9 mouse cellular contexts compared by ENCODE assay signal in the genomic region with DNA sequence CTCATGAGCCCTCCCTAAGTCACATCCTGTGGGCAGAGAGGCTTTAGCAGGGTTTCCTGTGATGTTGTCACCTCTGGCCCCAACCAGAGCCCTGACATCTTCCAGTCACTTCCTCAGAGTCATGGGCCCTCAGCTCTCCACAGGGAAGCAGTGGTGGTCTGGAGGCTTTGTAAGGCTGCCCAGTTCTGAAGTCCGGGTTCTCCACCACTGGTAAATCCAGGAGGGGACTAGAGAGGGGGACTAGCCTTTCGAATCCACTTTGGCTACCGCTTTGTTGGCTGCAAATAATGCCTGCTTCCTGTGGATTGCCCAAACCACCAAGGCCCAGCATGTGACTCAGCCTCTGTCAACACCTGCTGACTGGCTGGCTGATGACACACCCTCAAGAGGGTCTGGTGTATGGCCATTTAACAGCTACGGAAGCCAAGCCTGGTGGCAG. TPM values are rescaled to one million over a fixed set of nuclear protein-coding genes. Genes with fewer than 3 reads are reported as not detected.
A peak's percentile ranks its signal among the peaks of the same experiment; 100 is the strongest.
DNase-seq lines count a peak whose midpoint lies in the region; ATAC-seq and TF ChIP-seq lines count a peak whose summit lies in the region.
"Had no signal": no experiment of that assay in that cellular context is flagged by ENCODE, and none has a peak within 500 bp of the region (broad histone marks: within the 10 kb centered on the region; RNA-seq: fewer than 3 reads in every experiment).

No protein-coding gene starts in this region.

- peaks cover 4% of the 10 kb centered on the region for H3K4me1 ChIP-seq in ES-Bruce4 (ENCODE audit: control insufficient read depth, insufficient read depth, low read length)
- peaks cover 35% of the 10 kb centered on the region for H3K4me1 ChIP-seq in heart, embryonic 12.5 days (replicated peaks)
- peaks cover 12 to 23% of the 10 kb centered on the region in 2 experiments for H3K4me1 ChIP-seq in liver, embryonic 14.5 days (replicated peaks; ENCODE audit: control insufficient read depth in 2 of 2, insufficient read depth in 2 of 2, low read length in 1 of 2)
- H3K4me1 ChIP-seq in spleen, adult 2 months (ENCODE audit: control insufficient read depth, insufficient read depth, insufficient read length), result peaks cover 44% of the 10 kb centered on the region; the same call in 1 of the 2 replicates

- H3K36me3 ChIP-seq in ES-Bruce4 (ENCODE audit: control insufficient read depth, insufficient read depth, low read length, poor library complexity, severe bottlenecking), result peaks cover 11% of the 10 kb centered on the region
- H3K36me3 ChIP-seq in heart, embryonic 12.5 days, result peaks cover 16% of the 10 kb centered on the region
- H3K36me3 ChIP-seq in liver, embryonic 14.5 days (replicated peaks; ENCODE audit: control insufficient read depth, insufficient read depth, low read depth), result peaks cover 7% of the 10 kb centered on the region
- H3K36me3 ChIP-seq in spleen, adult 2 months (ENCODE audit: control insufficient read depth, insufficient read depth, low read length), result peaks cover 2% of the 10 kb centered on the region

- no peak for ATAC-seq in heart, embryonic 12.5 days (ENCODE audit: insufficient number of reproducible peaks, low FRiP score)
- ATAC-seq in liver, embryonic 14.5 days (ENCODE audit: insufficient read depth), result no peak
- ATAC-seq: Patski had no signal

- H3K4me2 ChIP-seq in heart, embryonic 12.5 days, result peak overlapping the region; percentile 29
- H3K4me2 ChIP-seq in liver, embryonic 14.5 days (ENCODE audit: low read depth), result no peak overlapping the region

- no peak overlapping the region for H3K9ac ChIP-seq in ES-Bruce4 (ENCODE audit: low read depth, poor library complexity, severe bottlenecking)
- peak overlapping the region; percentile 15 for H3K9ac ChIP-seq in heart, embryonic 12.5 days
- no peak overlapping the region for H3K9ac ChIP-seq in liver, embryonic 14.5 days (replicated peaks)

- TF ChIP-seq CTCF in ES-Bruce4 (IDR thresholded peaks at IDR 0.05; ENCODE audit: low read depth, low read length), result no peak
- TF ChIP-seq CTCF in liver, embryonic 14.5 days (IDR thresholded peaks at IDR 0.05; ENCODE audit: low read depth), result no peak
- TF ChIP-seq CTCF in spleen, adult 2 months (IDR thresholded peaks at IDR 0.05; ENCODE audit: extremely low read depth, insufficient read depth, insufficient read length, insufficient replicate concordance), result no peak

- peak overlapping the region; percentile 2; the same call in 1 of the 2 replicates for H3K27ac ChIP-seq in ES-Bruce4 (ENCODE audit: insufficient read depth, low read length)
- peak overlapping the region; percentile 94 for H3K27ac ChIP-seq in heart, embryonic 12.5 days (ENCODE audit: poor library complexity, severe bottlenecking)
- H3K27ac ChIP-seq in liver, embryonic 14.5 days, result 0 out of 2 replicates have a peak overlapping the region, but pooled peaks have one; percentile 46
- peak overlapping the region; percentile 97 for H3K27ac ChIP-seq in spleen, adult 2 months (ENCODE audit: insufficient read depth, low read length)

- TF ChIP-seq EP300 in ES-Bruce4 (IDR thresholded peaks at IDR 0.05; ENCODE audit: insufficient read depth, low read depth, low read length), result peak; percentile 92
- no peak for TF ChIP-seq EP300 in liver, embryonic 14.5 days (IDR thresholded peaks at IDR 0.05; ENCODE audit: low read depth)

- H3K9me3 ChIP-seq in ES-Bruce4 (replicated peaks; ENCODE audit: control insufficient read depth, insufficient read depth, low read length, poor library complexity, severe bottlenecking), result no peaks in the 10 kb centered on the region
- H3K9me3 ChIP-seq in heart, embryonic 12.5 days (replicated peaks), result no peaks in the 10 kb centered on the region
- H3K9me3 ChIP-seq in liver, embryonic 14.5 days (ENCODE audit: control insufficient read depth, low read length), result no peaks in the 10 kb centered on the region

- WGBS in heart, embryonic 12.5 days, result 23% methylated on average over 4 of the region's 4 CpGs
- WGBS in liver, embryonic 14.5 days (ENCODE audit: insufficient replicate concordance), result 17% methylated on average over 4 of the region's 4 CpGs
- 10% methylated on average over 4 of the region's 4 CpGs for WGBS in spleen, adult 2 months

- no peaks in the 10 kb centered on the region for H3K27me3 ChIP-seq in ES-Bruce4 (ENCODE audit: control insufficient read depth, insufficient read depth, low read length, poor library complexity, severe bottlenecking)
- H3K27me3 ChIP-seq in heart, embryonic 12.5 days (replicated peaks), result no peaks in the 10 kb centered on the region
- no peaks in the 10 kb centered on the region for H3K27me3 ChIP-seq in liver, embryonic 14.5 days (ENCODE audit: control insufficient read depth, insufficient read depth, low read length)
- H3K27me3 ChIP-seq in spleen, adult 2 months (ENCODE audit: control insufficient read depth, insufficient read depth, low read length), result no peaks in the 10 kb centered on the region
- H3K27me3 ChIP-seq: Patski had no signal

- DNase-seq in adrenal gland, postnatal 36 days, result peak; percentile 47 to 69
- DNase-seq in adrenal gland, adult 8-10 months, result no peak
- no peak for DNase-seq in liver, embryonic 14.5 days (ENCODE audit: low read depth in 3 of 3, low spot score in 3 of 3)
- peak; percentile 58 to 82 for DNase-seq in spleen, adult 2 months (ENCODE audit: low read depth in 1 of 2, low spot score in 2 of 2)
- no peak for DNase-seq in cerebellum, postnatal 10 days
- no peak for DNase-seq in retina, postnatal 1 day

- no peak overlapping the region for H3K4me3 ChIP-seq in ES-Bruce4 (ENCODE audit: low read depth, low read length)
- no peak overlapping the region for H3K4me3 ChIP-seq in heart, embryonic 12.5 days
- no peak overlapping the region for H3K4me3 ChIP-seq in liver, embryonic 14.5 days (ENCODE audit: insufficient read depth in 1 of 2, low read depth in 2 of 2, low read length in 2 of 2)
- H3K4me3 ChIP-seq in spleen, adult 2 months (ENCODE audit: extremely low read depth, insufficient read depth, insufficient read length), result no peak overlapping the region

- TF ChIP-seq POLR2A in ES-Bruce4 (IDR thresholded peaks at IDR 0.05; ENCODE audit: insufficient read depth, low read length), result no peak
- no peak for TF ChIP-seq POLR2A in spleen, adult 2 months (IDR thresholded peaks at IDR 0.05; ENCODE audit: low read depth, low read length)

RNA-seq across cellular contexts. Expression of gene Cdk9, which starts 2.1 kb away (rescaled TPM):
- 10 to 100 TPM; 74.7 to 76.3 TPM for total RNA-seq in adrenal gland, postnatal 36 days (2021)
- 100 to 1,000 TPM in 1 of 4 experiments, 10 to 100 TPM in 3; 80.8 to 110 (median 92.1) TPM for total RNA-seq in adrenal gland, adult 8-10 months (2022)
- polyA plus RNA-seq in ES-Bruce4 (2011; ENCODE audit: insufficient read depth, insufficient read length, low read depth, missing spikeins), result 109 and 115 TPM in 2 replicates
- 67.5 and 73.3 TPM in 2 replicates for polyA plus RNA-seq in heart, embryonic 12.5 days (2016; fragmentation: Nextera tagmentation; extraction: Ambion mirVana)
- 53.9 and 60.7 TPM in 2 replicates for polyA plus RNA-seq in liver, embryonic 14.5 days (2012; rRNA removed)
- 36.5 and 42.0 TPM in 2 replicates for polyA plus RNA-seq in liver, embryonic 14.5 days (2014; fragmentation: Nextera tagmentation; extraction: Ambion mirVana)
- 125 and 154 TPM in 2 replicates for polyA plus RNA-seq in spleen, adult 2 months (2012; rRNA removed)

RNA-seq across cellular contexts. Expression of gene Sh2d3c, which starts 5.8 kb away (rescaled TPM):
- 10 to 100 TPM; 13.0 to 18.9 TPM for total RNA-seq in adrenal gland, postnatal 36 days (2021)
- total RNA-seq in adrenal gland, adult 8-10 months (2022), result 10 to 100 TPM; 12.4 to 23.9 (median 18.0) TPM
- polyA plus RNA-seq in ES-Bruce4 (2011; ENCODE audit: insufficient read depth, insufficient read length, low read depth, missing spikeins), result 9.0 and 11.4 TPM in 2 replicates
- polyA plus RNA-seq in heart, embryonic 12.5 days (2016; fragmentation: Nextera tagmentation; extraction: Ambion mirVana), result 35.4 and 36.0 TPM in 2 replicates
- polyA plus RNA-seq in liver, embryonic 14.5 days (2012; rRNA removed), result 4.7 and 5.8 TPM in 2 replicates
- polyA plus RNA-seq in liver, embryonic 14.5 days (2014; fragmentation: Nextera tagmentation; extraction: Ambion mirVana), result 3.5 and 5.1 TPM in 2 replicates
- 136 and 175 TPM in 2 replicates for polyA plus RNA-seq in spleen, adult 2 months (2012; rRNA removed)

RNA-seq across cellular contexts. Expression of gene Fpgs, which starts 11.1 kb away (rescaled TPM):
- total RNA-seq in adrenal gland, postnatal 36 days (2021), result 10 to 100 TPM; 12.8 to 14.9 TPM
- total RNA-seq in adrenal gland, adult 8-10 months (2022), result 10 to 100 TPM; 10.8 to 22.2 (median 18.7) TPM
- polyA plus RNA-seq in ES-Bruce4 (2011; ENCODE audit: insufficient read depth, insufficient read length, low read depth, missing spikeins), result 45.7 and 52.7 TPM in 2 replicates
- 18.7 and 20.3 TPM in 2 replicates for polyA plus RNA-seq in heart, embryonic 12.5 days (2016; fragmentation: Nextera tagmentation; extraction: Ambion mirVana)
- 45.3 and 51.0 TPM in 2 replicates for polyA plus RNA-seq in liver, embryonic 14.5 days (2012; rRNA removed)
- 21.6 and 25.7 TPM in 2 replicates for polyA plus RNA-seq in liver, embryonic 14.5 days (2014; fragmentation: Nextera tagmentation; extraction: Ambion mirVana)
- polyA plus RNA-seq in spleen, adult 2 months (2012; rRNA removed), result 34.5 and 49.5 TPM in 2 replicates

RNA-seq across cellular contexts. Expression of gene 6330409D20Rik, which starts 25.8 kb away (rescaled TPM):
- total RNA-seq in adrenal gland, postnatal 36 days (2021), result not detected
- not detected for total RNA-seq in adrenal gland, adult 8-10 months (2022)
- polyA plus RNA-seq in ES-Bruce4 (2011; ENCODE audit: insufficient read depth, insufficient read length, low read depth, missing spikeins), result not detected in 2 replicates
- not detected in 2 replicates for polyA plus RNA-seq in heart, embryonic 12.5 days (2016; fragmentation: Nextera tagmentation; extraction: Ambion mirVana)
- polyA plus RNA-seq in liver, embryonic 14.5 days (2012; rRNA removed), result 0.07 TPM in 1 of 2 replicates, not detected in the other
- polyA plus RNA-seq in liver, embryonic 14.5 days (2014; fragmentation: Nextera tagmentation; extraction: Ambion mirVana), result not detected in 2 replicates
- polyA plus RNA-seq in spleen, adult 2 months (2012; rRNA removed), result 0.28 TPM in 1 of 2 replicates, not detected in the other
- polyA plus RNA-seq: Patski had no signal

RNA-seq across cellular contexts. Expression of gene Tor2a, which starts 42.0 kb away (rescaled TPM):
- total RNA-seq in adrenal gland, postnatal 36 days (2021), result 10 to 100 TPM; 26.7 to 32.5 TPM
- 10 to 100 TPM; 22.6 to 31.1 (median 28.5) TPM for total RNA-seq in adrenal gland, adult 8-10 months (2022)
- 77.0 and 83.7 TPM in 2 replicates for polyA plus RNA-seq in ES-Bruce4 (2011; ENCODE audit: insufficient read depth, insufficient read length, low read depth, missing spikeins)
- polyA plus RNA-seq in heart, embryonic 12.5 days (2016; fragmentation: Nextera tagmentation; extraction: Ambion mirVana), result 38.5 and 39.3 TPM in 2 replicates
- 21.2 and 30.7 TPM in 2 replicates for polyA plus RNA-seq in liver, embryonic 14.5 days (2012; rRNA removed)
- 25.2 and 28.1 TPM in 2 replicates for polyA plus RNA-seq in liver, embryonic 14.5 days (2014; fragmentation: Nextera tagmentation; extraction: Ambion mirVana)
- polyA plus RNA-seq in spleen, adult 2 months (2012; rRNA removed), result 46.5 and 81.1 TPM in 2 replicates

Comparison
In these comparisons a context has a peak if more than half of its experiments do, and no peak if none do; other contexts are left out.
1. DNase-seq: peak in adrenal gland, postnatal 36 days (2 of 2) and spleen, adult 2 months (2 of 2); none in adrenal gland, adult 8-10 months (single experiment), liver, embryonic 14.5 days (0 of 3), cerebellum, postnatal 10 days (0 of 2) and retina, postnatal 1 day (single experiment).
2. H3K27ac ChIP-seq: peak in every context shown above with its lines; median percentile 97 in spleen, adult 2 months; 94 in heart, embryonic 12.5 days; 46 in liver, embryonic 14.5 days; 2 in ES-Bruce4.